Mouse (Mus musculus) embryonic fibroblast, embryonic 13.5 days (primary cell): ENCODE measurements around the gene Xrcc2. TPM values are rescaled to one million over a fixed set of nuclear protein-coding genes. Genes with fewer than 3 reads are reported as not detected.

Experiments
- H3K27ac ChIP-seq: 2 replicates; pipeline ENCODE4 v1.5.1; 2012; ENCODE audit warnings: low read length, control low read depth, inconsistent platforms; ENCODE audit not compliant: insufficient read depth
- H3K4me1 ChIP-seq: 2 replicates; pipeline ENCODE4 v1.6.1; 2011; ENCODE audit warnings: low read length; ENCODE audit not compliant: control insufficient read depth, insufficient read depth
- H3K4me3 ChIP-seq: 2 replicates; pipeline ENCODE4 v1.5.1; 2011; ENCODE audit warnings: mild to moderate bottlenecking, control low read depth, low read length; ENCODE audit not compliant: insufficient read depth
- CTCF ChIP-seq: IDR thresholded peaks from 2 replicates; pipeline ENCODE4 v1.5.1; 2011; ENCODE audit warnings: mild to moderate bottlenecking, control low read depth, low read length, moderate library complexity, borderline replicate concordance; ENCODE audit not compliant: insufficient read depth
- POLR2A ChIP-seq: IDR thresholded peaks from 2 replicates; pipeline ENCODE4 v1.6.1; 2011; ENCODE audit warnings: low read depth, mild to moderate bottlenecking, control low read depth, low read length, moderate library complexity
- polyA plus RNA-seq: library from polyadenylated mRNA; stranded (reverse); fragments of >200 nt; gene quantifications from 2 replicates; pipeline ENCODE4 v1.2.4, GENCODE M21; 2011; ENCODE audit warnings: low read depth; ENCODE audit not compliant: missing spikeins, insufficient read length

The Xrcc2 gene
- polyA plus RNA-seq, 1 experiment, result 9.0 TPM

DNA sequence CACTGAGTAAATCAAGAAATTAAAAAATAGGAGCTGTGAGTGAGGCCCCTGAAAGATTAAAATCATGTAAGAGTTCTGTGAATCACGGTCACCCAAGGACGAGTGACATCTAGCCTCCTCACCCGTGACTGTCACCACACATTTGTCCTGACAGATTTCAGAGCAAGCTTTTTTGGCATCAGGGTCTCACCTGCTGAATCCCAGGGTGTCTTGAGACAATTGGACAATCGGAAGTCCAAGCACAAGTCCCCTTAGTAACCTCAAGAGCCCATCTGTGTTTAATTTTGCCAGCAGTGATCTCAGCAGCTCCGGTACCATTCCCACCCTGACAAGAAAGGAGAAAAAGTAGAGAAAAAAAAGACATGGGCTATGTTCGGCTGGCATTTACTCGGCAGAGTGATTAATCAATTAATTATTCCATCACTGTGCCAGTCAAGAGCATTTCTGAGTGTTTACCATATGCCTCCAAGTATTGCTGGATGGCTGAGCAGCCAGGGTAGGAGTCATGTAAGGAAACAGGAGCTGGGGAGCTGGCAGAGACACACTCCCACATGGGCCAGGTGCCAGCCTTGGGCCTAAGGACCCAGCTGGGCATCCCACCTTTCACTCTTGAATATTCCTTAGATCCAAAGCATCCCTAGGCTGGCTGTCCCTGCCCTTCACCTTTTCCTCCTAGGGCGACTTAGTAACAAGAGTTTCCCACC, 59.8 kb downstream of the Xrcc2 start:
- TF ChIP-seq POLR2A (no peak), CTCF (no peak)
- Histone ChIP-seq H3K4me3 (no peak overlapping the region), H3K4me1 (no peaks in the 10 kb centered on the region), H3K27ac (no peak overlapping the region)

GRCm38 (mm10) chr5:25644509-25644908, 61.1 kb downstream of the Xrcc2 start:
- TF ChIP-seq POLR2A, result no peak
- TF ChIP-seq CTCF, result no peak
- H3K4me3 ChIP-seq, result no peak overlapping the region
- H3K4me1 ChIP-seq, result no peaks in the 10 kb centered on the region
- H3K27ac ChIP-seq, result no peak overlapping the region

GRCm38 (mm10) chr5:25642741-25643140, 62.9 kb downstream of the Xrcc2 start:
- Histone ChIP-seq H3K4me1 (no peaks in the 10 kb centered on the region), H3K27ac (no peak overlapping the region), H3K4me3 (no peak overlapping the region)
- no peak for TF ChIP-seq CTCF
- no peak for TF ChIP-seq POLR2A

Other genes starting within 250 kb of the Xrcc2 start
- 21.2 and 28.6 TPM in 2 replicates for gene Kmt2c, start 207.0 kb downstream of the Xrcc2 start, polyA plus RNA-seq
- gene Cct8l1, start 189.8 kb downstream of the Xrcc2 start, polyA plus RNA-seq, result not detected in 2 replicates
- gene Actr3b, start 54.2 kb upstream of the Xrcc2 start, polyA plus RNA-seq, result 1.9 and 2.1 TPM in 2 replicates
- gene Gm21663, start 236.6 kb upstream of the Xrcc2 start, polyA plus RNA-seq, result not detected in 2 replicates
- not detected in 2 replicates for gene Gm21671, start 248.6 kb upstream of the Xrcc2 start, polyA plus RNA-seq